Comparison of ENCODE assay signal across 8 mouse cellular contexts in the genomic region with DNA sequence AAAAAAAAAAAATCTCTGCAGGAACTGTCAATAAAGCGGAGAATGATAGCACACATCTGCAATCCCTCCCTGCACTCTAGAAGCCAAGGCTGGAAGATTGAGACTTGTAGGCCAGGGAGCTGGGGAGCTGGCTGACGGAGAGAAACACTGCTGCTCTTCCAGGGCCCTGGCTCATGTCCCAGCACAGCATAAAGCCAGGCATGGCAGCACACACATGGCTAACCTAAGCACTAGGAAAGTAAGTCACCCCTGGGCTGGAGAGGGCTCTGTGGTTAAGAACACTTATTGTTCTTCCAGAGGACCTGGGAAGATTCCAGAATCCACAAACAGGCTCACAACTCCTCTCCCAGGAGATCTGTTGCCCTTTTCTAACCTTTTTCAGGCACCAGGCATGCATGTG. TPM values are rescaled to one million over a fixed set of nuclear protein-coding genes. Genes with fewer than 3 reads are reported as not detected.
DNase-seq lines count a peak whose midpoint lies in the region; ATAC-seq lines count a peak whose summit lies in the region.

No protein-coding gene starts in this region.

- WGBS in embryonic facial prominence, embryonic 15.5 days, result 44% methylated on average over 2 of the region's 2 CpGs
- 69% methylated on average over 2 of the region's 2 CpGs for WGBS in midbrain, embryonic 16.5 days

- no peak overlapping the region for H3K4me3 ChIP-seq in embryonic facial prominence, embryonic 15.5 days (replicated peaks)
- no peak overlapping the region for H3K4me3 ChIP-seq in midbrain, embryonic 16.5 days (ENCODE audit: low read depth, low read length)

- H3K4me2 ChIP-seq in embryonic facial prominence, embryonic 15.5 days (replicated peaks), result no peak overlapping the region
- H3K4me2 ChIP-seq in midbrain, embryonic 16.5 days (ENCODE audit: low read length), result no peak overlapping the region

- H3K27ac ChIP-seq in embryonic facial prominence, embryonic 15.5 days (replicated peaks), result peak overlapping the region; percentile 71
- H3K27ac ChIP-seq in midbrain, embryonic 16.5 days (ENCODE audit: low read length), result peak overlapping the region; percentile 24

- no peaks in the 10 kb centered on the region for H3K9me3 ChIP-seq in embryonic facial prominence, embryonic 15.5 days (replicated peaks)
- H3K9me3 ChIP-seq in midbrain, embryonic 16.5 days (replicated peaks; ENCODE audit: control insufficient read depth, low read length, poor library complexity, severe bottlenecking), result no peaks in the 10 kb centered on the region

- H3K36me3 ChIP-seq in embryonic facial prominence, embryonic 15.5 days, result no peaks in the 10 kb centered on the region
- H3K36me3 ChIP-seq in midbrain, embryonic 16.5 days (ENCODE audit: control insufficient read depth, insufficient read depth, low read length), result no peaks in the 10 kb centered on the region; the same call in 1 of the 2 replicates

- H3K27me3 ChIP-seq in embryonic facial prominence, embryonic 15.5 days, result no peaks in the 10 kb centered on the region
- no peaks in the 10 kb centered on the region for H3K27me3 ChIP-seq in midbrain, embryonic 16.5 days (ENCODE audit: control insufficient read depth, insufficient read depth, low read depth, low read length)

- no peak overlapping the region for H3K9ac ChIP-seq in embryonic facial prominence, embryonic 15.5 days
- H3K9ac ChIP-seq in midbrain, embryonic 16.5 days (ENCODE audit: low read depth, low read length), result no peak overlapping the region

- ATAC-seq in embryonic facial prominence, embryonic 15.5 days (ENCODE audit: insufficient number of reproducible peaks, low FRiP score, low TSS enrichment, low read depth), result no peak
- ATAC-seq in midbrain, embryonic 16.5 days, result no peak

- peaks cover 17% of the 10 kb centered on the region for H3K4me1 ChIP-seq in embryonic facial prominence, embryonic 15.5 days
- H3K4me1 ChIP-seq in midbrain, embryonic 16.5 days (ENCODE audit: control insufficient read depth, insufficient read depth, low read length), result no peaks in the 10 kb centered on the region

- peak; percentile 38 for DNase-seq in adrenal gland, postnatal 25 days
- no peak for DNase-seq in adrenal gland, adult 8-10 months
- peak; percentile 61 for DNase-seq in 3134 (ENCODE audit: extremely low read depth, insufficient read length, low spot score)
- DNase-seq in heart, postnatal 4 days, result peak; percentile 66
- DNase-seq in urinary bladder, adult 18-20 months (ENCODE audit: low spot score in 2 of 2), result no peak
- no peak for DNase-seq in T-cell, adult 2 months (ENCODE audit: low spot score)

RNA-seq across cellular contexts. Expression of a gene that starts 6.1 kb away (rescaled TPM):
- 303 and 313 TPM in 2 replicates for total RNA-seq in adrenal gland, postnatal 25 days (2021)
- 100 to 1,000 TPM; 167 to 272 (median 233) TPM for total RNA-seq in adrenal gland, adult 8-10 months (2022)
- polyA plus RNA-seq in embryonic facial prominence, embryonic 15.5 days (2015; fragmentation: Nextera tagmentation; extraction: Ambion mirVana), result 104 and 106 TPM in 2 replicates
- 10 to 100 TPM; 50.1 to 55.5 TPM for total RNA-seq in heart, postnatal 4 days (2021)
- polyA plus RNA-seq in midbrain, embryonic 16.5 days (2015; fragmentation: Nextera tagmentation; extraction: Ambion mirVana), result 110 and 114 TPM in 2 replicates

RNA-seq across cellular contexts. Expression of a gene that starts 35.2 kb away (rescaled TPM):
- 13.6 and 17.7 TPM in 2 replicates for total RNA-seq in adrenal gland, postnatal 25 days (2021)
- 10 to 100 TPM; 10.3 to 21.1 (median 14.9) TPM for total RNA-seq in adrenal gland, adult 8-10 months (2022)
- 26.5 and 28.5 TPM in 2 replicates for polyA plus RNA-seq in embryonic facial prominence, embryonic 15.5 days (2015; fragmentation: Nextera tagmentation; extraction: Ambion mirVana)
- 10 to 100 TPM; 13.1 to 14.9 TPM for total RNA-seq in heart, postnatal 4 days (2021)
- 17.7 and 18.9 TPM in 2 replicates for polyA plus RNA-seq in midbrain, embryonic 16.5 days (2015; fragmentation: Nextera tagmentation; extraction: Ambion mirVana)

RNA-seq across cellular contexts. Expression of a gene that starts 46.1 kb away (rescaled TPM):
- 1.5 and 3.0 TPM in 2 replicates for total RNA-seq in adrenal gland, postnatal 25 days (2021)
- 1 to 10 TPM in 3 of 4 experiments, under 1 TPM in 1; 0.90 to 4.7 (median 2.1) TPM for total RNA-seq in adrenal gland, adult 8-10 months (2022)
- polyA plus RNA-seq in embryonic facial prominence, embryonic 15.5 days (2015; fragmentation: Nextera tagmentation; extraction: Ambion mirVana), result 0.35 TPM in 1 of 2 replicates, not detected in the other
- total RNA-seq in heart, postnatal 4 days (2021), result 1 to 10 TPM in 1 of 2 experiments, under 1 TPM in 1; 0.71 to 1.2 TPM
- 0.45 and 0.77 TPM in 2 replicates for polyA plus RNA-seq in midbrain, embryonic 16.5 days (2015; fragmentation: Nextera tagmentation; extraction: Ambion mirVana)

Comparison
In these comparisons a context has a peak if more than half of its experiments do, and no peak if none do; other contexts are left out.
1. DNase-seq: peak in adrenal gland, postnatal 25 days (single experiment), 3134 (single experiment) and heart, postnatal 4 days (single experiment); none in adrenal gland, adult 8-10 months (single experiment), urinary bladder, adult 18-20 months (0 of 2) and T-cell, adult 2 months (single experiment).